Mouse (Mus musculus): ENCODE results near the gene Adam19. TPM values are rescaled to one million over a fixed set of nuclear protein-coding genes. Genes with fewer than 3 reads are reported as not detected.

The Adam19 gene
- polyA plus RNA-seq (2012; rRNA removed), result 21.3 and 24.9 TPM in 2 replicates

GRCm38 (mm10) chr11:46055896-46056769 is at the start of gene Adam19:
TSS of gene Adam19 (plus strand) at chr11:46055992.
- peaks cover 19% of the 10 kb centered on the region for H3K4me1 ChIP-seq (ENCODE audit: control insufficient read depth, insufficient read depth, insufficient read length)
- no peak for TF ChIP-seq CTCF (IDR thresholded peaks at IDR 0.05; ENCODE audit: extremely low read depth, insufficient read depth, insufficient read length, insufficient replicate concordance)
- peak; percentile 46 for TF ChIP-seq POLR2A (IDR thresholded peaks at IDR 0.05; ENCODE audit: low read depth, low read length)
- no peaks in the 10 kb centered on the region for H3K27me3 ChIP-seq (ENCODE audit: control insufficient read depth, insufficient read depth, low read length)
- peak within 1 kb of the TSS; percentile 70 for H3K4me3 ChIP-seq (ENCODE audit: extremely low read depth, insufficient read depth, insufficient read length)
- WGBS, result 3% methylated on average over 51 of the region's 51 CpGs
- no peaks in the 10 kb centered on the region for H3K36me3 ChIP-seq (ENCODE audit: control insufficient read depth, insufficient read depth, low read length)
- DNase-seq (ENCODE audit: low read depth in 1 of 2, low spot score in 2 of 2), result peak in 1 of 2 experiments; percentile 64
- H3K27ac ChIP-seq (ENCODE audit: insufficient read depth, low read length), result peak within 1 kb of the TSS; percentile 86

- no peaks in the 10 kb centered on the region for H3K4me1 ChIP-seq (ENCODE audit: control insufficient read depth, insufficient read depth, insufficient read length)
- no peaks in the 10 kb centered on the region for H3K36me3 ChIP-seq (ENCODE audit: control insufficient read depth, insufficient read depth, low read length)
- whole genome bisulfite sequencing, result 23% methylated on average over 6 of the region's 6 CpGs
- H3K27me3 ChIP-seq (ENCODE audit: control insufficient read depth, insufficient read depth, low read length), result no peaks in the 10 kb centered on the region
- H3K27ac ChIP-seq (ENCODE audit: insufficient read depth, low read length), result no peak overlapping the region
- H3K4me3 ChIP-seq (ENCODE audit: extremely low read depth, insufficient read depth, insufficient read length), result no peak overlapping the region
- TF ChIP-seq POLR2A (IDR thresholded peaks at IDR 0.05; ENCODE audit: low read depth, low read length) (no peak), CTCF (IDR thresholded peaks at IDR 0.05; ENCODE audit: extremely low read depth, insufficient read depth, insufficient read length, insufficient replicate concordance) (peak; percentile 46; the same call in 1 of the 2 replicates)
- DNase-seq (ENCODE audit: low read depth in 1 of 2, low spot score in 2 of 2), result peak; percentile 3 to 52
Measured at GRCm38 (mm10) chr11:46016061-46016460, 39.7 kb upstream of the Adam19 start.

- no peaks in the 10 kb centered on the region for H3K36me3 ChIP-seq (ENCODE audit: control insufficient read depth, insufficient read depth, low read length)
- H3K27me3 ChIP-seq (ENCODE audit: control insufficient read depth, insufficient read depth, low read length), result no peaks in the 10 kb centered on the region
- DNase-seq (ENCODE audit: low read depth in 1 of 2, low spot score in 2 of 2), result no peak
- 76% methylated on average over 1 of the region's 1 CpGs for WGBS
- no peak overlapping the region for H3K4me3 ChIP-seq (ENCODE audit: extremely low read depth, insufficient read depth, insufficient read length)
- H3K27ac ChIP-seq (ENCODE audit: insufficient read depth, low read length), result no peak overlapping the region
- no peak for TF ChIP-seq POLR2A (IDR thresholded peaks at IDR 0.05; ENCODE audit: low read depth, low read length)
- no peak for TF ChIP-seq CTCF (IDR thresholded peaks at IDR 0.05; ENCODE audit: extremely low read depth, insufficient read depth, insufficient read length, insufficient replicate concordance)
- no peaks in the 10 kb centered on the region for H3K4me1 ChIP-seq (ENCODE audit: control insufficient read depth, insufficient read depth, insufficient read length)
Measured at GRCm38 (mm10) chr11:46020246-46020645, 35.5 kb upstream of the Adam19 start.

GRCm38 (mm10) chr11:46021850-46022249 is 33.9 kb upstream of the Adam19 start:
- Histone ChIP-seq H3K4me3 (ENCODE audit: extremely low read depth, insufficient read depth, insufficient read length) (no peak overlapping the region), H3K27ac (ENCODE audit: insufficient read depth, low read length) (no peak overlapping the region), H3K27me3 (ENCODE audit: control insufficient read depth, insufficient read depth, low read length) (no peaks in the 10 kb centered on the region), H3K36me3 (ENCODE audit: control insufficient read depth, insufficient read depth, low read length) (no peaks in the 10 kb centered on the region), H3K4me1 (ENCODE audit: control insufficient read depth, insufficient read depth, insufficient read length) (no peaks in the 10 kb centered on the region)
- DNase-seq (ENCODE audit: low read depth in 1 of 2, low spot score in 2 of 2), result no peak
- no peak for TF ChIP-seq POLR2A (IDR thresholded peaks at IDR 0.05; ENCODE audit: low read depth, low read length)
- no peak for TF ChIP-seq CTCF (IDR thresholded peaks at IDR 0.05; ENCODE audit: extremely low read depth, insufficient read depth, insufficient read length, insufficient replicate concordance)

GRCm38 (mm10) chr11:46022983-46023382 is 32.8 kb upstream of the Adam19 start:
- 49% methylated on average over 6 of the region's 6 CpGs for WGBS
- no peak overlapping the region for H3K27ac ChIP-seq (ENCODE audit: insufficient read depth, low read length)
- H3K27me3 ChIP-seq (ENCODE audit: control insufficient read depth, insufficient read depth, low read length), result no peaks in the 10 kb centered on the region
- no peaks in the 10 kb centered on the region for H3K36me3 ChIP-seq (ENCODE audit: control insufficient read depth, insufficient read depth, low read length)
- no peak for DNase-seq (ENCODE audit: low read depth in 1 of 2, low spot score in 2 of 2)
- TF ChIP-seq CTCF (IDR thresholded peaks at IDR 0.05; ENCODE audit: extremely low read depth, insufficient read depth, insufficient read length, insufficient replicate concordance) (no peak), POLR2A (IDR thresholded peaks at IDR 0.05; ENCODE audit: low read depth, low read length) (no peak)
- H3K4me1 ChIP-seq (ENCODE audit: control insufficient read depth, insufficient read depth, insufficient read length), result no peaks in the 10 kb centered on the region
- no peak overlapping the region for H3K4me3 ChIP-seq (ENCODE audit: extremely low read depth, insufficient read depth, insufficient read length)

- whole genome bisulfite sequencing, result 86% methylated on average over 7 of the region's 7 CpGs
- no peak for DNase-seq (ENCODE audit: low read depth in 1 of 2, low spot score in 2 of 2)
- Histone ChIP-seq H3K27me3 (ENCODE audit: control insufficient read depth, insufficient read depth, low read length) (no peaks in the 10 kb centered on the region), H3K4me1 (ENCODE audit: control insufficient read depth, insufficient read depth, insufficient read length) (no peaks in the 10 kb centered on the region), H3K4me3 (ENCODE audit: extremely low read depth, insufficient read depth, insufficient read length) (no peak overlapping the region), H3K27ac (ENCODE audit: insufficient read depth, low read length) (no peak overlapping the region), H3K36me3 (ENCODE audit: control insufficient read depth, insufficient read depth, low read length) (no peaks in the 10 kb centered on the region)
- no peak for TF ChIP-seq POLR2A (IDR thresholded peaks at IDR 0.05; ENCODE audit: low read depth, low read length)
Measured at GRCm38 (mm10) chr11:46025962-46026392, 29.8 kb upstream of the Adam19 start.
